Mouse (Mus musculus) right cerebral cortex, postnatal 36 days (tissue): Measurements from ENCODE around the gene Clec10a.
A peak's percentile ranks its signal among the peaks of the same experiment; 100 is the strongest.

Experiments used
- DNase-seq, 2 experiments: peaks; one replicate each; pipeline ENCODE4 v3.0.0; 2022; ENCODE audit warnings: low spot score in 2 of 2, mixed read lengths in 1 of 2

Clec10a gene

DNA sequence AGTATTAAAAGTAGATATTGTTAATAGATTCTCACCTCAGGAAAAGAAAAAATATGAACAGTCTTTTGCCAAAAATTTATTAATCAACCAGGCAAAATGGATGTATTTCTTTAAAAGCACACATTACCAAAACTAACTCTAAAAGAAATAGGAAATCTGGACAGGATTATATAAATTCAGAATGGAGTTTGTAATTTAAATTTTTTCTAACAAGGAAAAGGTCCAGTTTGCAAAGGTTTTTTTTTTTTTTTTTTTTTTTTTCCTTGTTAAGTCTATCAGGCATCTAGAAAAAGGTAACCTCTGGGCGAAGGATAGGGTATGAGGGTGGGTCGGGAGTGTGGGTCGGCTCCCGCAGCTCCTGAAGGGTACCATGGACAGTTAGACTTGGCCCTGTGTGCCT lies 24.5 kb downstream of the Clec10a start:
- DNase-seq = no peak

DNA sequence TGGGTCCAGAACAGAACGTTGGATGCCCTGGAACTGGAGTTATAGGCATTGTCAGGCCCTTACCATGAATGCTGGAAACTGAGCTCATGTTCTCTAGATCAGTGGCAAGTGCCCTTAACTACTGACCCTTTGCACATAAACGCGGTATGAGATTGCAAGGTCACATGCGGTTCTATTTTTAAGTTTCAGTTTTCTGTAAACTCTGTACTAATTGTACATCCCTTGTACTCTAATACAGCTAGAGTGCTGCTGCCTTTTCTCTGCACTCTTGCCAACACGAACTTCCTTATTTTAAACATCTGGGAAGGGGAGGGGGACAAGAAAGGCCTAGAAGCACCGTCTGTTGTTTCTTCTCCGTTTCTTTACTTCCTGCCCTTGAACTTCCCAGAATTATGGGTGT lies 29.1 kb downstream of the Clec10a start:
- DNase-seq = no peak

DNA sequence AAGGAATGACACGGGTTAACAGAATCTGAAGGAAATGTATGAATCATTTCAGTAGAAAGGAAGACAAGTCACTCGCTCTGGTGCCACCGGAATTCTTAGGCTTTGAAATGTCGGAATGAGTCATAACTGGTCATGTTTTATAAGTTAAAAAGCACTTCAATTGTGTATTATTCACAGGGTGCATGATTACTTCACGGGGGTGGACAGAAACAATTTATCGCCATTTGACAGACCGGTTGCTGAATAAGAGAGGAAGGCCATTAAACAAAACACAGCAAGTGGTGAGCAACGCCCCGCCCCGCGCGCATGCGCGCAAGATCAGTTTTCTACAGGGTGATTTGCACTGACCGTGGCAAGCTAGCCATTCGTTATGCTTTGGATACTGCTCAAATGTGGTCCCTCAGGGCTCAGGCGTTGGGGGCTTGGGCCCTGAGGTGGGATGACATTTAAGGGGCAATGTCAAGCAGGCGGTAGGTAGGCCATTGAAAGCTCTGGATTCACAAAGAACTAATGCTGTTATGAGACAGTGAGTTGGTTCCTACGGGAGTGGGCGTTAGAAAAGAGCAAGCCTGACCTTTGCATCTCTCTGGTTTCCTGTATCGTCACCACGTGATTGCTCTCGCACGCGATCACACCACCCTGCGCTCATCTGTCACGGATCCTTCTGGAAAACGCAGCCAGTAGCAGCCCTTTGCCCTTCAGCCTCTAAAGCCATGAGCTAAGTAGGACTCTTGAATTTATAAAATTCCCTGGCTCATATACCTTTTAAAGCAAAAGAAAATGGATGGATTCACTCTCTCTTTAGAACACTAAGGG lies 33.5 kb downstream of the Clec10a start:
- DNase-seq = no peak

DNA sequence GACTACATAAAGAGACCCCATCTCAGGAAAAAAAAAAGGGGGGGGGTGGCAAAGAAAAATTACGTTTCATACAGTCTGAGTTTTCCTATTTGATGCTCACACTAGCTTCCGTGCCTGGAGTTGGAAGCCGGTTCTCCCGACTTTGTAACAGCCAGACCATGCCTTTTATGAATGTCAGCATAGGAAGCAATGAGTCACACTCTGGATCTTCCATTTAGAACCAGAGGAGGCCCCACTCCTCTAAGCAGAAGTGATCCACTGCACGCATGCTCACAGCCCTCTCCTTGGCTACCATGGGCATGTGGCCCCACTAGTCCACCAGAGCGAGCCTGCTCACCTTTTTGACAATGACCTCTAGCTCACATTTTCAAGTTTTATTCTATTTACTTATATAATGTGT lies 35.2 kb downstream of the Clec10a start:
- DNase-seq = no peak

DNA sequence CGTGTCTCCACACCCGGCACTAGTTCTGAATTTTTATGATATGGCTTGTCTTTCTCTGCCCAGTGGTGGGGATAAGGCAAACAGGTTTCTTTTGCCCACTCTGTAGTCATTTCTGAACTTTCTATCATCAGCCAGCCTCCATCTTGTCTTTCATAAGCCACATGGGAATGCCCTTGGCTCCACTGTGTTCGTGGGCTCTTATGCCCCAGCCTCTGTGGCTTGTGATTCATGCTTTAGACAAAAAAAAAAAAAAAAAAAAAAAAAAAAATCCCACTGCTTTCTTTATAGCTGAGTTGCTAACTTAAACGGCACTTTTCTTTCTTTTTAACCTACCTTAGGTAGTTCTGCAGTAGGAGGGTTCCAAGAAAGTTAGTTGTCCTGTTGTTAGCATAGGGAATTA lies 36.2 kb downstream of the Clec10a start:
- DNase-seq = no peak

GRCm38 (mm10) chr11:70193354-70194285 lies 37.6 kb downstream of the Clec10a start:
- no peak for DNase-seq

GRCm38 (mm10) chr11:70198332-70198731 lies 42.3 kb downstream of the Clec10a start:
- DNase-seq = no peak

- DNase-seq = no peak
These were observed 43.1 kb downstream of the Clec10a start for GRCm38 (mm10) chr11:70199107-70199506.

GRCm38 (mm10) chr11:70200036-70200608 lies 44.1 kb downstream of the Clec10a start:
- DNase-seq = no peak

GRCm38 (mm10) chr11:70201691-70202090 lies 45.7 kb downstream of the Clec10a start:
- DNase-seq = peak in 1 of 2 experiments; percentile 55

- no peak for DNase-seq
These were observed 50.8 kb downstream of the Clec10a start for GRCm38 (mm10) chr11:70206801-70207200.

GRCm38 (mm10) chr11:70207283-70207682 lies 51.3 kb downstream of the Clec10a start:
- no peak for DNase-seq

GRCm38 (mm10) chr11:70208778-70209388 lies 52.9 kb downstream of the Clec10a start:
- no peak for DNase-seq

DNA sequence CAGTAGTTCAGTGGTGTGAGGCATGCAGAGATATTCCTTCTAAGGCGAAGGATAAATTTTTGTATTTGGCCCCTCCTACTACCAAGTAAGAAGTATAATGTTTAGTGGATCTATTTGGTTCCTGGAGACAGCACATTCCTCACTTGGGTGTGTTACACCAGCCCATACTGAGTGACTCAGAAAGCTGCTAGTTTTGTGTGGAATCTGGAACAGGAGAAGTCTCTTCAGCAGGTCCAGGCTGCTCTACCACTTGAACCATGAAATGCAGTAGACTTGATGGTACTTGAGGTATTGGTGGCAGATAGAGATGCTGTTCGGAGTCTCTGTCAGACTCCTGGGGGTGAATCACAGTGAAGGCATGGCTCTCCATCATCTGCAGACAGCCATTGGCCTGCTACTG lies 54.7 kb downstream of the Clec10a start:
- no peak for DNase-seq

DNA sequence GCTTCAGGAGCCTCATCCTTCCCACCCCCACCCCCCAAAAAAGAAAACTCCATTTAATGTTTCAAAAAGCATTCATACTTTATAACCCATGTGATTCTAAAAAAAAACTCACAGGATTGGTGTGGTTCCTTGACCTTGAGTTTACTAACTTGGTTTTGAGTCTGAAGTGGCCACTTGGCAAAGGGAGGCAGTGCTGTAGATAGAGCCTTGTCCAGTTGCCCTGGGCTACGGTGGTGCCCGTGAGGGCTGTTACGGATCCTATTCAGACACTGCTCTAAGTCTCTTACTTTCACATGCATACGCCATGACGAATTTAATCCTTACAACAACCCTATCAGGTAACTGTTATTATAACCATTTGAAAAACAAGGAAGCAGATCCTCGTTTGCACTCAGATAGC lies 56.0 kb downstream of the Clec10a start:
- no peak for DNase-seq

GRCm38 (mm10) chr11:70212423-70212822 lies 56.4 kb downstream of the Clec10a start, which contains the start of gene Slc16a11:
Gene Slc16a11, plus strand, starts transcription at chr11:70212752.
- DNase-seq = no peak

GRCm38 (mm10) chr11:70212896-70213295 lies 56.9 kb downstream of the Clec10a start:
- no peak for DNase-seq

DNA sequence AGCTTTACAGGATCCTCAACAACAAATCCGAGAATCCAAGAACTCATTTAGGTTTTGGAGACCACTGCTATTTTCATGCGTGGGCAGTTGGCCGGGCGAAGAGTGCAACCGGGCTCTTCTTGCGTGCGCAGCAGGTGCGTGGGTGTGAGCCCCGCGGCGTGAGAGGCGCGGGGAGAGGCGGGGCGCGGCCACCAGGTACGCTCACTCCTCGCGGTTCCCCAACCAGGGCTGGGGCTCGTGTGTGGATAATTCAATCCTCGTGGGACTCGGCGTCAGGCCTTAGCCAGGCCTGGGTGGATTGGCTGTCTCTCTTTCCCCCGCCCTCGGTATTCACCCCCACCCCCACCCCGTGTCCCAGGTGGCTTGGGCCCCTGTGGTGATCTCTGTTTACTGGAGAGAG lies 57.7 kb downstream of the Clec10a start:
- DNase-seq = no peak

DNA sequence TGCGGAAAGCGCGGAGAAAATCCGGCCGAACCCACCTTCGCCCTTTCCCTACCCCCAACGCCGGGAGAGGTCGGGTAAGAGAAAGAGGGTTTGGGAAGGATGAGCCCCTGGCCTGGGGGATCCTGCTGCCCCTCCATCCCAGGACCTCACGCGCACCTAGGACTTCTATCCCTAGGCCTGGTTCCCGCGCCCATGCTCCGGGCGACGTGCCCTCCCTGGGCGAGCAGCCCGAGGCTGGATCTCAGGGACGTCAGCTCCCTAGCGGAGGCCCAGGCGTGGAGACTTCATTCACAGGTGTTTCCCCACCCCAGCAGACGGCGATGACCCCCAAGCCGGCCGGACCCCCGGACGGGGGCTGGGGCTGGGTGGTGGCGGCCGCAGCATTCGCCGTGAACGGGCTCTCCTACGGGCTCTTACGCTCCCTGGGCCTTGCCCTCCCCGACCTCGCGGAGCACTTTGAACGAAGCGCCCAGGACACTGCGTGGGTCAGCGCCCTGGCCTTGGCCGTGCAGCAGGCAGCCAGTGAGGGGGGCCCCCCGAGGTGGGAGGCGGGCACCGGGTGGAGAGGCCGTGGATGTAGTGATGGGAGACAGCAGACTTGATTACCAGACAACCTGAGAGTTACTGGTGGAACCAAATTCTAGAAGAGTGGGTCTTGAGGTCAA lies 58.3 kb downstream of the Clec10a start:
- no peak for DNase-seq

DNA sequence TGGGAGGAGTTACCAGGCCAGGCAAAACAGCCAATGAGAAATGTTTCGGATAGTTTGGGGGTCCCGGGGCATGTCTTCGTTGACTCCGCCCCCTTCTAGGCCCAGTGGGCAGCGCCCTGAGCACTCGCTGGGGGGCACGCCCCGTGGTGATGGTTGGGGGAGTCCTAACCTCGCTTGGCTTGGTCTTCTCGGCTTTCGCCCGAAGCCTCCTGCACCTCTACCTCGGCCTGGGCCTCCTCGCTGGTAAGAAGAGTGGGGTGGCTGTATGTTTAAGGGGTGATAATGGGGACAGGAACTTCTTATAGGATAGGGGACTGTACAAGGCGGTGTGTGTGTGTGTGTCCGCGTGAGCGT lies 58.8 kb downstream of the Clec10a start:
- DNase-seq = no peak

- no peak for DNase-seq
These were observed 59.3 kb downstream of the Clec10a start for GRCm38 (mm10) chr11:70215301-70215700.
